Mouse (Mus musculus): ENCODE measurements around the gene Olfr1123. TPM values are rescaled to one million over a fixed set of nuclear protein-coding genes. Genes with fewer than 3 reads are reported as not detected.
"Not testable (repeated sequence)": the region's sequence is repeated elsewhere in the genome, so short reads cannot be mapped to it uniquely, and the experiment has no call there.

Gene Olfr1123
- not detected for total RNA-seq (2022)

GRCm38 (mm10) chr2:87416335-87416734 is at the start of gene Olfr1123:
Gene Olfr1123 (plus strand): TSS chr2:87416635.
- no peak for DNase-seq

GRCm38 (mm10) chr2:87369595-87369994 is 46.8 kb upstream of the Olfr1123 start, which contains the start of gene Olfr1121:
Gene Olfr1121 (plus strand): TSS chr2:87369895.
- DNase-seq: no peak

GRCm38 (mm10) chr2:87371726-87372125 is 44.7 kb upstream of the Olfr1123 start:
- no peak for DNase-seq

GRCm38 (mm10) chr2:87383935-87384334 is 32.5 kb upstream of the Olfr1123 start:
- DNase-seq: no peak

GRCm38 (mm10) chr2:87385549-87385948 is 30.9 kb upstream of the Olfr1123 start, which contains the start of gene Olfr1122:
Gene Olfr1122 (plus strand): TSS chr2:87385849.
- DNase-seq: no peak

DNA sequence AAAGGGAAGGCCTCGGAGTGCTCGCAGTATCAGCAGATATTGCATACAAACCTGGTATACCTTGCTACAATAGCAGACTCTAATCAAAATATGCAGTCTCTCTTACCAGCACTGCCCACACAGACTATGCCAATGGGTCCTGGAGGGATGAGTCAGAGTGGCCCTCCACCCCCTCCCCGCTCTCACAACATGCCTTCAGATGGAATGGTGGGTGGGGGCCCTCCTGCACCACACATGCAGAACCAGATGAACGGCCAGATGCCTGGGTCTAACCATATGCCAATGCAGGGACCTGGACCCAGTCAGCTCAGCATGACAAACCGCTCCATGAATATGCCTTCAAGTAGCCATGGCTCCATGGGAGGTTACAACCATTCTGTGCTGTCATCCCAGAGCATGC is 22.8 kb upstream of the Olfr1123 start:
- not testable (repeated sequence) for DNase-seq

DNA sequence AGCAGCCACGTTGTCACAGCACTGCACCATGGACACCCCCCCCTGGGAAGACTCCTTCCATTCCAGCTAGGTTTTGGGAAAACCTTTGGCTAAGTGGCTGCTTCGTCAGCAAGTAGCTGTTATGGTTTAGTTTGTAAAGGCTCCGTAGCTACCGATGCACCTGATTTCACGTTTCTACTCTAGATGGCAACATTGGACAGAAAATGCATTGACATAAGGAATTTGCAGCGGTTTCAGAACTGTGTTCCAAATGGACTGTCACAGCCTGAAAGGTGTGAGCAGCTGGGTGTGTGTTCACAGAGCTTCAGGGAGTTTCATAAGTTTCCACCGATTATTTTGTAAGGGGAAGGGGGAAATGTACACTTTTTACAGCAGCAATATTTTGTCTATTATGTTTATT is 21.7 kb upstream of the Olfr1123 start:
- not testable (repeated sequence) for DNase-seq

- DNase-seq: no peak
These were observed 13.5 kb downstream of the Olfr1123 start, which contains the start of gene Olfr1124 for GRCm38 (mm10) chr2:87429975-87430374. Gene Olfr1124 (plus strand): TSS chr2:87430275.

DNA sequence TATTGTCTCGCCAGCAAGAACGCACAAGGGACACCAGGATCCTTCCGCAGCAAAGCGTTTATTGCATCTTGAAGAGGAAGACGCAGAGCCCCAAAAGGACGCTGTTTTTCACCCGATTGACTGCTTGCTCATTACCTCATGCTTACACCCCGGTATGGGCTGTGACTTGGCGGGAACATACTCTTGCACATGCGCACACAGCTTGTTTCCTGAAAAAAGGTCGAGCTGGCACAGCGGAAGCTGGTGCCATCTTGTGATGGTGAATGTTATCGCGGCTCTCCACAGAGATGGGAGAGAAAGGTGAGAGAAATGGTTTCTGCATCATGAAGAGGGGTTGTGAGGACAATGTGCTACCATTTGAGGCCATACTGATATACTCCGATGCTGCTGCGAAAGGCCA is 21.3 kb downstream of the Olfr1123 start:
- no peak for DNase-seq

DNA sequence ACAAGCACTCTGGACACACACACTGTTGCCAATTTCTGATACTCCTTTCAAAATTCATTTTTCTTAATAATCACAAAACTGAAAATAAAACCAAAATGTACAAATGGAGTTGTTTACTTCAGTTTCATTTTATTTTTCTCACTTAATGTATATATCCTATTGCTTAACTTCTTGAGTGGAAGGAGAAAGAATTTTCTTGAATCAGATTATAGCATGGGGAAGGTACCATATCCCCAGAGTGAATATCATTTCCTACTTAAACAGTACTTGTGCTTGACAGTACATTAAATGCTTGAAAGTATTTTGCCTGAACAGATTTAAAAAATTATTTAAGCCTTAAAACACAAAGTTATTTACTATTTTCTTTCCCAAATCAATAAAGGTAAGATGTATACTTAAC is 37.2 kb downstream of the Olfr1123 start, which contains the start of gene Olfr1126:
Olfr1126 (plus strand) TSS at position 301 of the 400 bp plus-strand sequence.
- no peak for DNase-seq

DNA sequence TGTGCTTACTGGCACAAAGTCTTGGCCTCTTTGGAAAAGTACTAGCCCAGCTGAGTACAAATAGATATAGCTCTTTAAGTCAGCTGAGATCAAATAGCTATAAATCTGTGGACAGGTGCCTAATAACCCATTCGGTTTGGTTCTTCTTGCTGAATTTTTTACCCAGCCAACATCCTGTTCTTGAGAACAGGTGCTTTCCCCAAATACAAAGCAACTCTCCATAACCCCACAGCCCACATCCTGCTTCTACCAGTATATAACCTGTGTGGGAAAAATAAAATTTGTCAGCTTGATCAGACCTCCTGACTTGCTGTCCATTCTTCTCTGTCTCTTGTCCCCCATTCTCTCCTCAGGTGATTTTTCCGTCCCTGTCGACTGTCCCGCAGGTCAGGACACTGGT is 45.3 kb downstream of the Olfr1123 start:
- DNase-seq: no peak

Other genes with a start within 250 kb of the Olfr1123 start
- not detected for gene Olfr1112, start 228.8 kb upstream of the Olfr1123 start, total RNA-seq (2022)
- gene Olfr1113, start 207.7 kb upstream of the Olfr1123 start, total RNA-seq (2022): not detected
- gene Olfr1115, start 168.6 kb upstream of the Olfr1123 start, total RNA-seq (2022): not detected
- not detected for gene Olfr1116, start 149.1 kb upstream of the Olfr1123 start, total RNA-seq (2022)
- not detected for gene Olfr1118, start 109.1 kb upstream of the Olfr1123 start, total RNA-seq (2022)
- not detected for gene Olfr1120, start 61.8 kb upstream of the Olfr1123 start, total RNA-seq (2022)
- not detected for gene Olfr1121, start 46.7 kb upstream of the Olfr1123 start, total RNA-seq (2022)
- under 1 TPM in 1 of 4 experiments, not detected in 3; 0.12 TPM for gene Olfr1122, start 30.8 kb upstream of the Olfr1123 start, total RNA-seq (2022)
- not detected for gene Olfr1124, start 13.6 kb downstream of the Olfr1123 start, total RNA-seq (2022)
- not detected for gene Olfr1126, start 37.3 kb downstream of the Olfr1123 start, total RNA-seq (2022)
- not detected for gene Pramel7, start 80.5 kb downstream of the Olfr1123 start, total RNA-seq (2022)
- gene Pramel6, start 89.9 kb downstream of the Olfr1123 start, total RNA-seq (2022): not detected
- gene Olfr153, start 115.2 kb downstream of the Olfr1123 start, total RNA-seq (2022): not detected
- not detected for gene Olfr1128, start 128.9 kb downstream of the Olfr1123 start, total RNA-seq (2022)
- not detected for gene Olfr1129, start 157.3 kb downstream of the Olfr1123 start, total RNA-seq (2022)
- gene Olfr1130, start 189.6 kb downstream of the Olfr1123 start, total RNA-seq (2022): not detected
- not detected for gene Olfr1131, start 210.5 kb downstream of the Olfr1123 start, total RNA-seq (2022)
- gene Olfr1132, start 220.9 kb downstream of the Olfr1123 start, total RNA-seq (2022): not detected
- not detected for gene Olfr1133, start 230.7 kb downstream of the Olfr1123 start, total RNA-seq (2022)
- not detected for gene Olfr1134, start 241.8 kb downstream of the Olfr1123 start, total RNA-seq (2022)

Data from adrenal gland, adult 8-10 months (tissue).